Mouse (Mus musculus) liver, embryonic 14.5 days (tissue): ENCODE data around the gene Wbp11. TPM values are rescaled to one million over a fixed set of nuclear protein-coding genes. Genes with fewer than 3 reads are reported as not detected.
A peak's percentile ranks its signal among the peaks of the same experiment; 100 is the strongest.

Experiments used
- ATAC-seq: fragments of 200-750 bp; cut with Nextera tagmentation; 2 replicates; pipeline ENCODE4 v1.8.0; 2017; ENCODE audit warnings: moderate number of reproducible peaks, mild to moderate bottlenecking, moderate library complexity; ENCODE audit not compliant: insufficient read depth
- DNase-seq, 3 experiments: peaks; one replicate each; pipeline ENCODE4 v3.0.0-alpha.2; 2012 to 2013; ENCODE audit warnings: low read depth in 3 of 3, low spot score in 3 of 3
- H3K27ac ChIP-seq: fragments of 300-500 bp; sonication (generic); 2 replicates; pipeline ENCODE4 v1.5.1; 2014; ENCODE audit warnings: moderate library complexity, mild to moderate bottlenecking, control low read depth, inconsistent platforms
- H3K27me3 ChIP-seq: fragments of 300-500 bp; sonication (generic); 2 replicates; pipeline ENCODE4 v1.6.1; 2014; ENCODE audit warnings: mild to moderate bottlenecking, low read length, moderate library complexity; ENCODE audit not compliant: control insufficient read depth, insufficient read depth
- H3K36me3 ChIP-seq: fragments of 300-500 bp; sonication (generic); replicated peaks from 2 replicates; pipeline ENCODE4 v1.6.1; 2014; ENCODE audit warnings: low read depth; ENCODE audit not compliant: control insufficient read depth, insufficient read depth
- H3K4me1 ChIP-seq, 2 experiments: fragments of 200-500 bp in 1 of 2; fragments of 300-500 bp in 1 of 2; sonication (generic) in 1 of 2; replicated peaks; 2 replicates each; pipeline ENCODE4 v1.6.1; 2012 to 2014; ENCODE audit warnings: antibody characterized with exemption in 1 of 2, inconsistent platforms in 1 of 2, low read length in 1 of 2; ENCODE audit not compliant: control insufficient read depth in 2 of 2, insufficient read depth in 2 of 2
- H3K4me2 ChIP-seq: fragments of 300-500 bp; sonication (generic); 2 replicates; pipeline ENCODE4 v1.6.1; 2014; ENCODE audit warnings: low read depth, mild to moderate bottlenecking, control low read depth, moderate library complexity
- H3K4me3 ChIP-seq, 2 experiments: fragments of 200-500 bp in 1 of 2; fragments of 300-500 bp in 1 of 2; sonication (generic) in 1 of 2; 2 replicates each; pipeline ENCODE4 v1.5.1; 2012 to 2014; ENCODE audit warnings: low read depth in 2 of 2, low read length in 2 of 2, mild to moderate bottlenecking in 2 of 2, control low read depth in 1 of 2, inconsistent platforms in 1 of 2, moderate library complexity in 1 of 2; ENCODE audit not compliant: insufficient read depth in 1 of 2
- H3K9ac ChIP-seq: fragments of 300-500 bp; sonication (generic); replicated peaks from 2 replicates; pipeline ENCODE4 v1.6.1; 2014; ENCODE audit warnings: mild to moderate bottlenecking, control low read depth, moderate library complexity
- H3K9me3 ChIP-seq: fragments of 300-500 bp; sonication (generic); 2 replicates; pipeline ENCODE4 v1.6.1; 2016; ENCODE audit warnings: low read length, mixed read lengths; ENCODE audit not compliant: control insufficient read depth
- CTCF ChIP-seq: IDR thresholded peaks from 2 replicates; pipeline ENCODE4 v1.5.1; 2016; ENCODE audit warnings: antibody characterized with exemption, low read depth, control low read depth
- EP300 ChIP-seq: IDR thresholded peaks from 2 replicates; pipeline ENCODE4 v1.6.1; 2016; ENCODE audit warnings: antibody characterized with exemption, low read depth
- WGBS: fragments of 180-500 bp; shearing (Covaris S2); extraction: QIAGEN DNeasy Blood & Tissue Kit; methylation state at CpG from one replicate; pipeline ENCODE4 v1.1.7; 2014; ENCODE audit not compliant: insufficient replicate concordance; 5-methylcytosine and 5-hydroxymethylcytosine counted together
- polyA plus RNA-seq, 2 experiments: library from polyadenylated mRNA; depleted of rRNA in 1 of 2; stranded (reverse) in 1 of 2; unstranded in 1 of 2; fragments of >200 nt; fragmentation: Nextera tagmentation in 1 of 2; extraction: Ambion mirVana in 1 of 2; gene quantifications; 2 replicates each; pipeline versions ENCODE4 v1.2.1 to v1.2.3; 2012 to 2014

Wbp11 gene
- polyA plus RNA-seq, 2 experiments = 37.6 to 51.3 TPM

GRCm38 (mm10) chr6:136850267-136850666 lies 22.2 kb upstream of the Wbp11 start:
- H3K9ac ChIP-seq = no peak overlapping the region
- no peak for ATAC-seq
- TF ChIP-seq EP300 = no peak
- no peak for TF ChIP-seq CTCF
- no peaks in the 10 kb centered on the region for H3K27me3 ChIP-seq
- WGBS = 50% methylated on average over 6 of the region's 6 CpGs
- no peak overlapping the region for H3K4me3 ChIP-seq
- H3K36me3 ChIP-seq = peaks cover 89% of the 10 kb centered on the region
- H3K4me1 ChIP-seq = peaks cover 31 to 51% of the 10 kb centered on the region in 2 experiments
- no peak for DNase-seq
- H3K27ac ChIP-seq = no peak overlapping the region; the same call in 1 of the 2 replicates
- no peaks in the 10 kb centered on the region for H3K9me3 ChIP-seq
- H3K4me2 ChIP-seq = no peak overlapping the region

- peak overlapping the region; percentile 27; the same call in 1 of the 2 replicates for H3K9ac ChIP-seq
- ATAC-seq (peak; percentile 25), DNase-seq (no peak)
- H3K4me2 ChIP-seq = peak overlapping the region; percentile 47
- H3K4me3 ChIP-seq = peak overlapping the region in 1 of 2 experiments; percentile 29; a peak in 1 of 4 replicates
- TF ChIP-seq EP300 (no peak), CTCF (no peak)
- peak overlapping the region; percentile 68 for H3K27ac ChIP-seq
- WGBS = 71% methylated on average over 5 of the region's 5 CpGs
- peaks cover 76% of the 10 kb centered on the region for H3K36me3 ChIP-seq
- peaks cover 27 to 41% of the 10 kb centered on the region in 2 experiments for H3K4me1 ChIP-seq
- no peaks in the 10 kb centered on the region for H3K9me3 ChIP-seq
- no peaks in the 10 kb centered on the region for H3K27me3 ChIP-seq
Observed at GRCm38 (mm10) chr6:136848971-136849370, 20.9 kb upstream of the Wbp11 start.

GRCm38 (mm10) chr6:136848399-136848798 lies 20.4 kb upstream of the Wbp11 start:
- H3K4me2 ChIP-seq = peak overlapping the region; percentile 47
- H3K27ac ChIP-seq = peak overlapping the region; percentile 68
- H3K36me3 ChIP-seq = peaks cover 70% of the 10 kb centered on the region
- DNase-seq (peak in 1 of 3 experiments; percentile 51), ATAC-seq (peak; percentile 74)
- TF ChIP-seq CTCF = no peak
- TF ChIP-seq EP300 = no peak; the same call in 1 of the 2 replicates
- H3K9me3 ChIP-seq = no peaks in the 10 kb centered on the region
- 29% methylated on average over 8 of the region's 8 CpGs for WGBS
- peak overlapping the region in 1 of 2 experiments; percentile 29; a peak in 1 of 4 replicates for H3K4me3 ChIP-seq
- peaks cover 23 to 39% of the 10 kb centered on the region in 2 experiments for H3K4me1 ChIP-seq
- no peaks in the 10 kb centered on the region for H3K27me3 ChIP-seq
- peak overlapping the region; percentile 27; the same call in 1 of the 2 replicates for H3K9ac ChIP-seq

GRCm38 (mm10) chr6:136847790-136848189 lies 19.8 kb upstream of the Wbp11 start:
- ATAC-seq (peak; percentile 72), DNase-seq (peak; percentile 61 to 65 (median 63))
- Histone ChIP-seq H3K9me3 (no peaks in the 10 kb centered on the region), H3K4me1 (peaks cover 18 to 36% of the 10 kb centered on the region in 2 experiments), H3K4me3 (peak overlapping the region in 1 of 2 experiments; percentile 5; a peak in 1 of 4 replicates), H3K9ac (peak overlapping the region; percentile 19; the same call in 1 of the 2 replicates), H3K27ac (peak overlapping the region; percentile 68; the same call in 1 of the 2 replicates), H3K4me2 (peak overlapping the region; percentile 47), H3K36me3 (peaks cover 64% of the 10 kb centered on the region), H3K27me3 (no peaks in the 10 kb centered on the region)
- TF ChIP-seq EP300 (no peak), CTCF (peak; percentile 96)
- WGBS = 10% methylated on average over 2 of the region's 2 CpGs

GRCm38 (mm10) chr6:136847267-136847666 lies 19.2 kb upstream of the Wbp11 start:
- H3K4me3 ChIP-seq = no peak overlapping the region
- 92% methylated on average over 3 of the region's 3 CpGs for WGBS
- H3K36me3 ChIP-seq = peaks cover 59% of the 10 kb centered on the region
- no peak for TF ChIP-seq EP300
- TF ChIP-seq CTCF = no peak
- DNase-seq (no peak), ATAC-seq (no peak)
- no peak overlapping the region; the same call in 1 of the 2 replicates for H3K4me2 ChIP-seq
- H3K4me1 ChIP-seq = peaks cover 15 to 36% of the 10 kb centered on the region in 2 experiments
- H3K27ac ChIP-seq = no peak overlapping the region
- H3K9me3 ChIP-seq = no peaks in the 10 kb centered on the region
- H3K27me3 ChIP-seq = no peaks in the 10 kb centered on the region
- H3K9ac ChIP-seq = no peak overlapping the region
